Mouse (Mus musculus) lung, postnatal 0 days (tissue): Measurements from ENCODE around the gene Nifk.

Source experiments
- CTCF ChIP-seq: IDR thresholded peaks from 2 replicates; pipeline ENCODE4 v1.5.1; 2016; ENCODE audit warnings: antibody characterized with exemption, mild to moderate bottlenecking
- EP300 ChIP-seq: IDR thresholded peaks from 2 replicates; pipeline ENCODE4 v1.6.1; 2016; ENCODE audit warnings: antibody characterized with exemption, mild to moderate bottlenecking, control low read depth

DNA sequence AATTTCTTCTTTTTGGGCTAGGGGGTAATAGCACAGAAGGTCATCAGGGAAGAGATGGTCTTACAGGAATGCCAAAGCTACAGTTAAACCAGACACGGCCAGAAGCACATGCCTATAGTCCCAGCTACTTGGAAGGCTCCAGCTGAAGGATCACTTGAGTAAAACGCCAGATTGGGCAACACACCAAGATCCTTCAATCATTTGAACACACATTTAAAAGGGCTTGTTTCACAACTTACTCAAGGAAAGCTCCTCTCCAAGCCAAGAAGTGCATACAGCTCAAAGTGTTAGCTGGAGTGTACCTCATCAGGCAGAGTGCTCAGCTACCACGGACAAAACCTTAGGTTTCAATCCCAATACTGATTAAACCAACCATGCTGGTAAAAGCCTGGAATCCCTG lies 25.0 kb upstream of the Nifk start:
- TF ChIP-seq CTCF (no peak), EP300 (peak; percentile 91)
